8 mouse cellular contexts compared by ENCODE assay signal in genomic region chr7:127448521-127449300, GRCm38 (mm10). TPM values are rescaled to one million over a fixed set of nuclear protein-coding genes. Genes with fewer than 3 reads are reported as not detected.
DNase-seq lines count a peak whose midpoint lies in the region; ATAC-seq lines count a peak whose summit lies in the region.

Gene Zfp689 (minus strand): TSS chr7:127449158.

- DNase-seq in B cell, adult 2 months, result peak; percentile 91 to 94
- DNase-seq in brain, adult 2 months (ENCODE audit: low read depth, low spot score), result peak; percentile 99
- peak; percentile 97 for DNase-seq in heart, embryonic 10.5 days (ENCODE audit: low spot score)
- peak; percentile 89 for DNase-seq in liver
- peak; percentile 89 to 90 for DNase-seq in spleen, postnatal 4 days (ENCODE audit: low spot score in 2 of 2)

- H3K4me3 ChIP-seq in heart, embryonic 10.5 days, result peak within 1 kb of the TSS; percentile 97
- peak within 1 kb of the TSS; percentile 77 for H3K4me3 ChIP-seq in kidney, embryonic 15.5 days (replicated peaks)

- H3K36me3 ChIP-seq in heart, embryonic 10.5 days, result peaks cover 56% of the 10 kb centered on the region
- peaks cover 51% of the 10 kb centered on the region for H3K36me3 ChIP-seq in kidney, embryonic 15.5 days

- H3K4me2 ChIP-seq in kidney, embryonic 15.5 days, result peak within 1 kb of the TSS; percentile 77

- ATAC-seq in erythroblast, adult 5-6 weeks (replicated peaks; ENCODE audit: low FRiP score, poor library complexity, severe bottlenecking), result peak; percentile 91
- peak; percentile 91 for ATAC-seq in kidney, embryonic 15.5 days (replicated peaks; ENCODE audit: low FRiP score)
- peak; percentile 99 for ATAC-seq in monocyte, adult 5-6 weeks (replicated peaks; ENCODE audit: insufficient number of reproducible peaks, low FRiP score, low TSS enrichment, poor library complexity, severe bottlenecking)

- no peaks in the 10 kb centered on the region for H3K9me3 ChIP-seq in heart, embryonic 10.5 days
- no peaks in the 10 kb centered on the region for H3K9me3 ChIP-seq in kidney, embryonic 15.5 days (replicated peaks)

- peak within 1 kb of the TSS; percentile 91 for H3K9ac ChIP-seq in kidney, embryonic 15.5 days

- peak within 1 kb of the TSS; percentile 98 for H3K27ac ChIP-seq in heart, embryonic 10.5 days
- H3K27ac ChIP-seq in kidney, embryonic 15.5 days, result peak within 1 kb of the TSS; percentile 94

- no peaks in the 10 kb centered on the region for H3K27me3 ChIP-seq in heart, embryonic 10.5 days (ENCODE audit: insufficient read depth, poor library complexity, severe bottlenecking)
- no peaks in the 10 kb centered on the region for H3K27me3 ChIP-seq in kidney, embryonic 15.5 days

- under 1% methylated on average over 54 of the region's 54 CpGs for WGBS in heart, embryonic 10.5 days
- WGBS in kidney, embryonic 15.5 days, result under 1% methylated on average over 54 of the region's 54 CpGs

- H3K4me1 ChIP-seq in heart, embryonic 10.5 days, result peaks cover 37% of the 10 kb centered on the region
- peaks cover 44% of the 10 kb centered on the region for H3K4me1 ChIP-seq in kidney, embryonic 15.5 days

RNA-seq across cellular contexts. Expression of gene Zfp689, which starts in this region (rescaled TPM):
- not detected in 2 replicates for total RNA-seq in erythroblast, adult 5-6 weeks (2015; ENCODE audit: low replicate concordance)
- total RNA-seq in erythroblast, adult 5-6 weeks (2017; ENCODE audit: low replicate concordance), result 0.26 and 2.4 TPM in 2 replicates
- polyA plus RNA-seq in heart, embryonic 10.5 days (2016; fragmentation: Nextera tagmentation; extraction: Ambion mirVana), result 6.6 and 7.0 TPM in 2 replicates
- polyA plus RNA-seq in kidney, embryonic 15.5 days (2015; fragmentation: Nextera tagmentation; extraction: Ambion mirVana), result 8.1 and 8.9 TPM in 2 replicates
- total RNA-seq in monocyte, adult 5-6 weeks (2017), result 1.4 to 2.8 TPM (median 1.9 TPM) in 3 replicates

Comparison
In these comparisons a context has a peak if more than half of its experiments do, and no peak if none do; other contexts are left out.
1. Peak in every context shown above with its lines: DNase-seq, ATAC-seq, H3K4me3 ChIP-seq and H3K27ac ChIP-seq.